Mouse (Mus musculus) spleen, postnatal 36 days (tissue): ENCODE results near the gene Gabrb3.

Experiments used
- DNase-seq, 2 experiments: peaks; one replicate each; pipeline ENCODE4 v3.0.0; 2022; ENCODE audit warnings: low spot score in 2 of 2, mixed read lengths in 1 of 2

Gene Gabrb3

GRCm38 (mm10) chr7:57529954-57530353 lies 110.5 kb downstream of the Gabrb3 start:
- no peak for DNase-seq

GRCm38 (mm10) chr7:57532676-57533075 lies 113.2 kb downstream of the Gabrb3 start:
- no peak for DNase-seq

GRCm38 (mm10) chr7:57538565-57538964 lies 119.1 kb downstream of the Gabrb3 start:
- DNase-seq = no peak

- DNase-seq = no peak
Observed at GRCm38 (mm10) chr7:57560732-57561436, 141.4 kb downstream of the Gabrb3 start.

GRCm38 (mm10) chr7:57564403-57564802 lies 144.9 kb downstream of the Gabrb3 start:
- no peak for DNase-seq

GRCm38 (mm10) chr7:57590451-57591248 lies 171.2 kb downstream of the Gabrb3 start:
- DNase-seq = no peak

GRCm38 (mm10) chr7:57591249-57591577 lies 171.7 kb downstream of the Gabrb3 start:
- DNase-seq = no peak

GRCm38 (mm10) chr7:57591578-57592431 lies 172.3 kb downstream of the Gabrb3 start:
- no peak for DNase-seq

- no peak for DNase-seq
Observed at GRCm38 (mm10) chr7:57597341-57597740, 177.8 kb downstream of the Gabrb3 start.

GRCm38 (mm10) chr7:57618697-57619096 lies 199.2 kb downstream of the Gabrb3 start:
- DNase-seq = no peak

- DNase-seq = no peak
Observed at GRCm38 (mm10) chr7:57620036-57620435, 200.5 kb downstream of the Gabrb3 start.

GRCm38 (mm10) chr7:57623718-57624117 lies 204.2 kb downstream of the Gabrb3 start:
- no peak for DNase-seq

GRCm38 (mm10) chr7:57635026-57635425 lies 215.5 kb downstream of the Gabrb3 start:
- no peak for DNase-seq

GRCm38 (mm10) chr7:57635687-57636086 lies 216.2 kb downstream of the Gabrb3 start:
- no peak for DNase-seq

- no peak for DNase-seq
Observed at GRCm38 (mm10) chr7:57640796-57641195, 221.3 kb downstream of the Gabrb3 start.

- DNase-seq = no peak
Observed at GRCm38 (mm10) chr7:57647345-57647744, 227.9 kb downstream of the Gabrb3 start.

- DNase-seq = no peak
Observed at GRCm38 (mm10) chr7:57648136-57648755, 228.8 kb downstream of the Gabrb3 start.

GRCm38 (mm10) chr7:57677352-57677751 lies 257.9 kb downstream of the Gabrb3 start:
- no peak for DNase-seq

- DNase-seq = no peak
Observed at GRCm38 (mm10) chr7:57689836-57690235, 270.3 kb downstream of the Gabrb3 start.

- DNase-seq = no peak
Observed at GRCm38 (mm10) chr7:57700370-57700769, 280.9 kb downstream of the Gabrb3 start.

GRCm38 (mm10) chr7:57701046-57701445 lies 281.6 kb downstream of the Gabrb3 start:
- no peak for DNase-seq

GRCm38 (mm10) chr7:57703580-57703979 lies 284.1 kb downstream of the Gabrb3 start:
- DNase-seq = no peak
